Mouse (Mus musculus) MEL (cell line): ENCODE results near the gene Arhgap33. TPM values are rescaled to one million over a fixed set of nuclear protein-coding genes. Genes with fewer than 3 reads are reported as not detected.

ENCODE experiments used
- DNase-seq: peaks from one replicate; pipeline ENCODE4 v3.0.0; 2011; ENCODE audit warnings: low read depth, low spot score
- H3K27ac ChIP-seq: 2 replicates; pipeline ENCODE4 v1.5.1; 2012; ENCODE audit warnings: low read depth, mild to moderate bottlenecking, control low read depth, low read length, moderate library complexity; ENCODE audit not compliant: control insufficient read depth
- H3K27me3 ChIP-seq, 2 experiments: fragments of 150-350 bp in 1 of 2; sonication (generic) in 1 of 2; 2 replicates each; pipeline ENCODE4 v1.6.1; 2012; ENCODE audit warnings: low read length in 2 of 2, mild to moderate bottlenecking in 2 of 2, improper control_type of control experiment in 1 of 2, moderate library complexity in 1 of 2; ENCODE audit not compliant: insufficient read depth in 2 of 2, control insufficient read depth in 1 of 2
- H3K36me3 ChIP-seq, 2 experiments: 2 replicates each; pipeline ENCODE4 v1.6.1; 2012 to 2014; ENCODE audit warnings: low read length in 2 of 2, improper control_type of control experiment in 1 of 2, inconsistent platforms in 1 of 2, mild to moderate bottlenecking in 1 of 2; ENCODE audit not compliant: insufficient read depth in 2 of 2, control insufficient read depth in 1 of 2
- H3K4me1 ChIP-seq, 2 experiments: fragments of 150-350 bp in 1 of 2; sonication (generic) in 1 of 2; 2 replicates each; pipeline ENCODE4 v1.6.1; 2012; ENCODE audit warnings: low read length in 2 of 2, improper control_type of control experiment in 1 of 2, mild to moderate bottlenecking in 1 of 2; ENCODE audit not compliant: insufficient read depth in 2 of 2, control insufficient read depth in 1 of 2
- H3K4me3 ChIP-seq, 2 experiments: fragments of 150-350 bp in 1 of 2; sonication (generic) in 1 of 2; 2 replicates each; pipeline ENCODE4 v1.5.1; 2012; ENCODE audit warnings: low read depth in 2 of 2, low read length in 2 of 2, mild to moderate bottlenecking in 2 of 2, moderate library complexity in 2 of 2, control low read depth in 1 of 2, improper control_type of control experiment in 1 of 2; ENCODE audit not compliant: control insufficient read depth in 1 of 2, insufficient read depth in 1 of 2
- H3K79me2 ChIP-seq: 2 replicates; pipeline ENCODE4 v1.6.1; 2012; ENCODE audit warnings: mild to moderate bottlenecking, low read length, moderate library complexity; ENCODE audit not compliant: control insufficient read depth, poor library complexity, insufficient read depth
- H3K9ac ChIP-seq: 2 replicates; pipeline ENCODE4 v1.6.1; 2012; ENCODE audit warnings: low read depth, mild to moderate bottlenecking, control low read depth, low read length, moderate library complexity; ENCODE audit not compliant: control insufficient read depth, poor library complexity, severe bottlenecking
- H3K9me3 ChIP-seq: fragments of 150-350 bp; sonication (generic); replicated peaks from 2 replicates; pipeline ENCODE4 v1.6.1; 2012; ENCODE audit warnings: mild to moderate bottlenecking, low read length, improper control_type of control experiment, moderate library complexity; ENCODE audit not compliant: insufficient read depth
- CHD1 ChIP-seq: IDR thresholded peaks from 2 replicates; pipeline ENCODE4 v1.6.1; 2012; ENCODE audit warnings: low read depth, mild to moderate bottlenecking, inconsistent platforms, low read length, improper control_type of control experiment
- CHD2 ChIP-seq: IDR thresholded peaks from 2 replicates; pipeline ENCODE4 v1.6.1; 2011; ENCODE audit warnings: low read length, improper control_type of control experiment
- EP300 ChIP-seq, 2 experiments: IDR thresholded peaks; 2 replicates each; pipeline ENCODE4 v1.6.1; 2011; ENCODE audit warnings: improper control_type of control experiment in 2 of 2, low read length in 2 of 2, low read depth in 1 of 2, mild to moderate bottlenecking in 1 of 2
- ETS1 ChIP-seq: IDR thresholded peaks from 2 replicates; pipeline ENCODE4 v1.6.1; 2012; ENCODE audit warnings: low read depth, mild to moderate bottlenecking, inconsistent platforms, low read length, improper control_type of control experiment, moderate library complexity
- GATA1 ChIP-seq: IDR thresholded peaks from 2 replicates; pipeline ENCODE4 v1.6.1; 2011; ENCODE audit warnings: low read depth, low read length, improper control_type of control experiment
- HCFC1 ChIP-seq: IDR thresholded peaks from 2 replicates; pipeline ENCODE4 v1.6.1; 2012; ENCODE audit warnings: low read depth, mild to moderate bottlenecking, inconsistent platforms, low read length, improper control_type of control experiment, moderate library complexity
- MAFK ChIP-seq: IDR thresholded peaks from 2 replicates; pipeline ENCODE4 v1.6.1; 2011; ENCODE audit warnings: low read depth, mild to moderate bottlenecking, low read length, improper control_type of control experiment, borderline replicate concordance
- MXI1 ChIP-seq: IDR thresholded peaks from 2 replicates; pipeline ENCODE4 v1.6.1; 2011; ENCODE audit warnings: mild to moderate bottlenecking, low read depth, low read length, improper control_type of control experiment
- MYB ChIP-seq: IDR thresholded peaks from 2 replicates; pipeline ENCODE4 v1.6.1; 2011; ENCODE audit warnings: mild to moderate bottlenecking, low read depth, low read length, improper control_type of control experiment
- MYC ChIP-seq: IDR thresholded peaks from 2 replicates; pipeline ENCODE4 v1.6.1; 2011; ENCODE audit warnings: low read depth, mild to moderate bottlenecking, low read length, improper control_type of control experiment, moderate library complexity
- POLR2A ChIP-seq, 2 experiments: IDR thresholded peaks; 2 replicates each; pipeline ENCODE4 v1.6.1; 2011 to 2012; ENCODE audit warnings: low read length in 2 of 2, mild to moderate bottlenecking in 2 of 2, control low read depth in 1 of 2, improper control_type of control experiment in 1 of 2, low read depth in 1 of 2, moderate library complexity in 1 of 2; ENCODE audit not compliant: control insufficient read depth in 1 of 2, insufficient read depth in 1 of 2, poor library complexity in 1 of 2
- RCOR1 ChIP-seq: IDR thresholded peaks from 2 replicates; pipeline ENCODE4 v1.6.1; 2012; ENCODE audit warnings: low read depth, mild to moderate bottlenecking, inconsistent platforms, low read length, improper control_type of control experiment
- SIN3A ChIP-seq: IDR thresholded peaks from 2 replicates; pipeline ENCODE4 v1.6.1; 2012; ENCODE audit warnings: low read length, improper control_type of control experiment, inconsistent platforms
- TAL1 ChIP-seq: IDR thresholded peaks from 2 replicates; pipeline ENCODE4 v1.6.1; 2012; ENCODE audit warnings: mild to moderate bottlenecking, inconsistent platforms, low read length, moderate library complexity, mixed read lengths
- TBP ChIP-seq: IDR thresholded peaks from 2 replicates; pipeline ENCODE4 v1.8.0; 2011; ENCODE audit warnings: low read depth, low read length, improper control_type of control experiment
- TCF12 ChIP-seq: IDR thresholded peaks from 2 replicates; pipeline ENCODE4 v1.6.1; 2014; ENCODE audit warnings: low read depth, mild to moderate bottlenecking, inconsistent platforms, low read length, improper control_type of control experiment, moderate library complexity
- polyA plus RNA-seq, 2 experiments: library from polyadenylated mRNA; stranded (reverse) in 1 of 2; unstranded in 1 of 2; fragments of >175 nt in 1 of 2; fragments of >200 nt in 1 of 2; gene quantifications; 2 replicates each; pipeline versions ENCODE4 v1.2.1 to v1.2.4; 2012; ENCODE audit warnings: low replicate concordance in 2 of 2, low read depth in 1 of 2; ENCODE audit not compliant: insufficient read length in 2 of 2, insufficient read depth in 1 of 2, missing spikeins in 1 of 2
- total RNA-seq: library from RNA; depleted of rRNA; stranded (reverse); fragments of 300-350 nt; gene quantifications from 2 replicates; pipeline ENCODE4 v1.2.3, GENCODE M21; 2012

Gene Arhgap33
- total and polyA plus RNA-seq, 3 experiments, result 1.8 to 22.3 TPM; not detected in 1

- Histone ChIP-seq H3K36me3 (peaks cover 0 to 12% of the 10 kb centered on the region in 2 experiments; a peak in 3 of 4 replicates), H3K79me2 (peaks cover 2% of the 10 kb centered on the region; the same call in 1 of the 2 replicates), H3K4me1 (peaks cover 0 to 12% of the 10 kb centered on the region in 2 experiments; a peak in 3 of 4 replicates), H3K9ac (no peak overlapping the region), H3K27ac (no peak overlapping the region), H3K9me3 (no peaks in the 10 kb centered on the region), H3K27me3 (no peaks in the 10 kb centered on the region), H3K4me3 (no peak overlapping the region)
- peak; percentile 75 for TF ChIP-seq HCFC1
- TF ChIP-seq MYB, result no peak
- no peak for DNase-seq
Observed at GRCm38 (mm10) chr7:30549880-30550279, 15.0 kb upstream of the Arhgap33 start.

- Histone ChIP-seq H3K4me1 (peaks cover 0 to 17% of the 10 kb centered on the region in 2 experiments; a peak in 3 of 4 replicates), H3K27me3 (no peaks in the 10 kb centered on the region), H3K79me2 (no peaks in the 10 kb centered on the region), H3K36me3 (peaks cover 0 to 11% of the 10 kb centered on the region in 2 experiments; a peak in 3 of 4 replicates), H3K9me3 (no peaks in the 10 kb centered on the region), H3K4me3 (0 out of 4 replicates have a peak overlapping the region, but pooled peaks of 1 of the 2 experiments have one; percentile 3), H3K27ac (peak overlapping the region; percentile 87), H3K9ac (peak overlapping the region; percentile 5)
- TF ChIP-seq MYB, result no peak
- peak; percentile 65; the same call in 1 of the 2 replicates for TF ChIP-seq MYC
- no peak for TF ChIP-seq MAFK
- peak; percentile 91 for TF ChIP-seq TCF12
- TF ChIP-seq GATA1, result peak; percentile 94
- peak; percentile 80 for TF ChIP-seq TAL1
- TF ChIP-seq HCFC1, result no peak; the same call in 1 of the 2 replicates
- no peak; the same call in none of the 2 replicates for TF ChIP-seq SIN3A
- no peak for TF ChIP-seq CHD2
- TF ChIP-seq TBP, result 0 out of 2 replicates have a peak, but pooled peaks have one; percentile 43
- TF ChIP-seq POLR2A (IDR thresholded peaks at IDR 0.05; ENCODE audit: control insufficient read depth in 1 of 2, insufficient read depth in 1 of 2, low read depth in 1 of 2, low read length in 2 of 2, poor library complexity in 1 of 2), result no peak
- TF ChIP-seq CHD1, result no peak
- peak; percentile 85 to 94 for TF ChIP-seq EP300 (IDR thresholded peaks at IDR 0.05; ENCODE audit: low read depth in 1 of 2, low read length in 2 of 2)
- peak; percentile 20; the same call in 1 of the 2 replicates for TF ChIP-seq MXI1
- TF ChIP-seq ETS1, result peak; percentile 85
- peak; percentile 74; the same call in 1 of the 2 replicates for TF ChIP-seq RCOR1
- DNase-seq, result peak; percentile 86
Observed at GRCm38 (mm10) chr7:30544327-30544726, 9.5 kb upstream of the Arhgap33 start.
